Mouse (Mus musculus) limb, embryonic 15.5 days (tissue): ENCODE results near the gene Kxd1. TPM values are rescaled to one million over a fixed set of nuclear protein-coding genes. Genes with fewer than 3 reads are reported as not detected.
A peak's percentile ranks its signal among the peaks of the same experiment; 100 is the strongest.

Source experiments
- ATAC-seq: fragments of 200-750 bp; cut with Nextera tagmentation; 2 replicates; pipeline ENCODE4 v1.8.0; 2017; ENCODE audit warnings: low read depth, moderate TSS enrichment; ENCODE audit not compliant: insufficient number of reproducible peaks, low FRiP score, low TSS enrichment
- H3K27ac ChIP-seq: fragments of 300-500 bp; sonication (generic); 2 replicates; pipeline ENCODE4 v1.5.1; 2015; ENCODE audit warnings: moderate library complexity, mild to moderate bottlenecking, inconsistent platforms
- H3K27me3 ChIP-seq: fragments of 300-500 bp; sonication (generic); 2 replicates; pipeline ENCODE4 v1.6.1; 2015; ENCODE audit warnings: inconsistent platforms
- H3K36me3 ChIP-seq: fragments of 300-500 bp; sonication (generic); 2 replicates; pipeline ENCODE4 v1.6.1; 2015; ENCODE audit warnings: inconsistent platforms
- H3K4me1 ChIP-seq: fragments of 300-500 bp; sonication (generic); 2 replicates; pipeline ENCODE4 v1.6.1; 2015; ENCODE audit warnings: inconsistent platforms
- H3K4me2 ChIP-seq: fragments of 300-500 bp; sonication (generic); 2 replicates; pipeline ENCODE4 v1.6.1; 2015; ENCODE audit warnings: mild to moderate bottlenecking, inconsistent platforms
- H3K4me3 ChIP-seq: fragments of 300-500 bp; sonication (generic); 2 replicates; pipeline ENCODE4 v1.5.1; 2015; ENCODE audit warnings: mild to moderate bottlenecking, inconsistent platforms
- H3K9ac ChIP-seq: fragments of 300-500 bp; sonication (generic); 2 replicates; pipeline ENCODE4 v1.6.1; 2015; ENCODE audit warnings: inconsistent platforms
- H3K9me3 ChIP-seq: fragments of 300-500 bp; sonication (generic); 2 replicates; pipeline ENCODE4 v1.6.1; 2016; ENCODE audit warnings: inconsistent platforms
- WGBS: fragments of 180-500 bp; shearing (Covaris S2); methylation state at CpG from one replicate; pipeline ENCODE4 v1.1.7; 2015; 5-methylcytosine and 5-hydroxymethylcytosine counted together
- polyA plus RNA-seq: library from polyadenylated mRNA; unstranded; fragments of >200 nt; fragmentation: Nextera tagmentation; extraction: Ambion mirVana; gene quantifications from 2 replicates; pipeline ENCODE4 v1.2.1, GENCODE M21; 2015

Gene Kxd1
- 53.8 and 55.1 TPM in 2 replicates for polyA plus RNA-seq

DNA sequence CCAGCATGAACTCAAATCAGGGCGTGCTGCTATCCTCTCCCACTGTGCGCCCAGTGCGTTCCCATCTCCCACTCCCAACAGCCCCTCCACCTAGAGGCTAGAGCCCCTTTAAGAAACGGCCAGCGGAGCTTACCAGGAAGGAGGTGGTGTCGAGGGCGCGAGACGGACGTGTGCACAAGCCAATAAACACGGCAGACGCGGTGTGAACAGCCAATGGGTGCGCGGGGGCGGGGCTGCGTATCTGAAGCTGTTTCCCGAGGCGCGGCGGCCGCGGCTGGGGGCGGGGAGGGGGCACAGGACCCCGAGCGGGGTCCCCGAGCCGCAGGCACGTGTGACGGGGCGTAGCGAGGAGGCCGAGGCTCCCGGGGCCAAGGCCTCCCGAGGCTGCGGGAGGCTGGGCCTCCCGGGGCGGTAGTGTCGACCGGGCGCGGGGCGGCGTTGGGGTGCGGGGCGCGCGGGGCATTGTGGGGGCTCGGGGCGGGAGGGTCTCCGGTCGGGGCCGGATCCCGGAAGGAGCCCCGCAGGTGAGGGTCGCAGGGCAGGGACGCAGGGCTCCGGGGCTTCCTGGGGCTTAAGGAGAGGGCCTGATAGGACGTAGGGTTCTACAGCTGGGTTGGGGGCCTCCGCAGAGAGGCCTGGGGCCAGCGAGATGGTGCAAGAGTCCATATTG is at the start of gene Kxd1, which contains the start of gene Fkbp8:
Gene Kxd1 (minus strand): TSS at position 445 of the 670 bp plus-strand sequence.
Gene Fkbp8 (plus strand): TSS at position 213 of the 670 bp plus-strand sequence.
- peak; percentile 88 for ATAC-seq
- no peaks in the 10 kb centered on the region for H3K9me3 ChIP-seq
- H3K9ac ChIP-seq = peak within 1 kb of the TSS; percentile 93
- peak within 1 kb of the TSS; percentile 83 for H3K4me3 ChIP-seq
- peak within 1 kb of the TSS; percentile 90 for H3K27ac ChIP-seq
- peaks cover 29% of the 10 kb centered on the region for H3K4me1 ChIP-seq
- 1% methylated on average over 50 of the region's 61 CpGs for WGBS
- peak within 1 kb of the TSS; percentile 66 for H3K4me2 ChIP-seq
- H3K27me3 ChIP-seq = no peaks in the 10 kb centered on the region
- H3K36me3 ChIP-seq = peaks cover 34% of the 10 kb centered on the region

DNA sequence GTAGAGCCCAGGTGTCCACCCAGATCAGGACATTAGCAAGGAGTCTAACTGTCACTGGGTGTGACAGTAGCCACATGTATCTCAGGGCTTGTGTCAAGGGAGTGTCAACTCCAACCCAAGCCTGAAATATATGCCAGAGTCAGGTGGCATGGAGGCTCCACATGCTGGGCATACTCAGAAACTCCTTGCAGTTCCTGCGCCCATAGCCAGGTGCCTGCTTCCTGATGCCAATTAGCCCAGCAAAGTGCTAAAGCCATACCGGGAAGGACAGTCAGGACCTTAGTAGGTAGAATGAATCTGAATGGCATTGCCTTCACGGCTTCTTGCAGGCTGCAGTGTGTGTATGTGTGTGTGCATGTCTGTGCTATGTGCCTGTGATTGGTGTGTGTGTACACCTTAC is 49.5 kb upstream of the Kxd1 start:
- no peaks in the 10 kb centered on the region for H3K4me1 ChIP-seq
- H3K27ac ChIP-seq = no peak overlapping the region
- no peak overlapping the region for H3K4me3 ChIP-seq
- H3K9ac ChIP-seq = no peak overlapping the region
- no peak overlapping the region for H3K4me2 ChIP-seq
- H3K9me3 ChIP-seq = no peaks in the 10 kb centered on the region
- H3K27me3 ChIP-seq = no peaks in the 10 kb centered on the region
- no peak for ATAC-seq
- 93% methylated on average over 3 of the region's 3 CpGs for WGBS
- H3K36me3 ChIP-seq = peaks cover 65% of the 10 kb centered on the region

DNA sequence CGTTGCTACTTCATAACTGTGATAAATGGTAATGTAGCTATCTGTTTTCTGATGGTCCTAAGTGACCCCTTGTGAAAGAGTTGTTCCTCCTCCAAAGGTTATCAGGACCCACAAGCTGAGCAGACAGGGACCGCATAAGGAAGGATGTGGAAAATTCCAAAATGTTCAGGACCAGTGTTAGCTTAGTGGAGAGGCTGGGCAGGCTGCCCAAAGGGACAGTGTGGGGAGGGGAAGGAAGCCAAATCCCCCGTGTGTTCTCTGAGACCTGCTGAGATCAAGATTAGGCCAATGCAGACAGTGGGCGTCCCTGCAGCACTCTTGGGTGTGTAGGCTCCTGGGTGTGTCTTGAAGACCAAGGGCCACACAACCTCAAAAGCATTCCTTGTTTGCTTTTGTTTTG is 47.2 kb upstream of the Kxd1 start:
- no peak overlapping the region for H3K27ac ChIP-seq
- no peak overlapping the region for H3K9ac ChIP-seq
- peaks cover 44% of the 10 kb centered on the region for H3K36me3 ChIP-seq
- H3K4me3 ChIP-seq = no peak overlapping the region
- no peaks in the 10 kb centered on the region for H3K27me3 ChIP-seq
- no peaks in the 10 kb centered on the region for H3K4me1 ChIP-seq
- H3K9me3 ChIP-seq = no peaks in the 10 kb centered on the region
- no peak overlapping the region for H3K4me2 ChIP-seq
- 78% methylated on average over 4 of the region's 4 CpGs for WGBS
- ATAC-seq = no peak

DNA sequence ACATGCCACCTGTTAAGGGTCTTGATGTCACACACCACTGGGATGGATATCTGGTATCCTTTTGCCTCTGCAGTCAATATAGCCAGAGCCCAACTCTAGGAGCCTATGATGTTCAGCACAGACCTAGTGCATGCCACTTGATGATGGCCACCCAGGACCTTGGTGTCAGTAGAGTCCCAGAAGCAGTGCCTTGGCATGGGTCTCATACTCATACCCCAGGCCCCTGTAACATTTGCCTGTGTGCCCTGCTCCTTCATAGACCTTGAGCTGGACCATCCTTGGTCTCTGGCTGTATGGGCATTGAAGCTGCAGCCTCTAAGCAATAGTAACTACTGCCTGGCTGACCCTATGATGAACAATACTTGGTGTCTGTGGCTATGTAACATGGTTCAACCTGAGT is 46.5 kb upstream of the Kxd1 start:
- H3K9ac ChIP-seq = no peak overlapping the region
- H3K9me3 ChIP-seq = no peaks in the 10 kb centered on the region
- H3K4me1 ChIP-seq = no peaks in the 10 kb centered on the region
- H3K27me3 ChIP-seq = no peaks in the 10 kb centered on the region
- H3K36me3 ChIP-seq = peaks cover 45% of the 10 kb centered on the region
- no peak overlapping the region for H3K4me3 ChIP-seq
- no peak overlapping the region for H3K4me2 ChIP-seq
- ATAC-seq = no peak
- no peak overlapping the region for H3K27ac ChIP-seq

DNA sequence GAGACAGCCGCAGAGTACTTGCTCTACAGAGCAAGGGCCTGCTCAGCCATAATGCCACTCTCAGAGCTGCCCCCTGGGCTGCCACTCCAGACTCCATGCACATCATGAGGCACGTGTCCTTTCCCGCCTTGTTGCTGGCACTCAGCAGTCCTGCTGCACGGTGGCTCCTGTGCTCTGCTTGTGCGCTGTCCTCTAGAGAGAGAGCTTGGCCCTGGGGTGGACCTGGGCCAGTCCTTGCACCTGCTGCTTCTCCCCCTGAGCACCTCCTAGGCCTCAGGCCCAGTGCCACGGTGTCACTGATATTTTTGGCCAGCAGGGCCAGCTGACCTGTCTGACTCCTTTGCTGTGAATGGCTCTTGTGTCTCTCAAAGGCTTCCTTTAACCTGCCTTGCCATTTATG is 43.2 kb upstream of the Kxd1 start:
- Histone ChIP-seq H3K4me2 (no peak overlapping the region), H3K4me1 (no peaks in the 10 kb centered on the region), H3K27ac (no peak overlapping the region), H3K9me3 (no peaks in the 10 kb centered on the region), H3K4me3 (no peak overlapping the region), H3K9ac (no peak overlapping the region), H3K36me3 (peaks cover 27% of the 10 kb centered on the region), H3K27me3 (no peaks in the 10 kb centered on the region)
- whole genome bisulfite sequencing = 79% methylated on average over 6 of the region's 6 CpGs
- ATAC-seq = peak; percentile 41; the same call in 1 of the 2 replicates

DNA sequence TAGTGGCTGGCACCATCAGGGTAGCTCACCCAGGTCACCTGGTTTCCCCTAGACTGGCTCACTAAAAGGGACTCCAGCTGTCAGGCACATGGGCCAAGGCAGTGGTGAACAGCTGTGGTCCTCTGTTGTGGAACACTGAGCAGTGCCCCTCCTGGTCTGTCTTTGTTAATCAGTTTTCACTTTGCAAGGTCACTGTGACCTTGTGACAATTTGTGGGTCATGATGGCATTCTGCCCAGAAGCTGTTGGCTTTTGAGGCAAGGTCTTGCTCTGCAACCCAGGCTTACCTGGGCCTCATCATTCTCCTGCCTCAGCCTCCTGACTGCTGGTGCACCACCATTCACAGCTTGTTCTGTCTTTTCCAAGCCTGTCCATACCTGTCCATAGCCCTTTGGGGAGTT is 42.6 kb upstream of the Kxd1 start:
- ATAC-seq = no peak

DNA sequence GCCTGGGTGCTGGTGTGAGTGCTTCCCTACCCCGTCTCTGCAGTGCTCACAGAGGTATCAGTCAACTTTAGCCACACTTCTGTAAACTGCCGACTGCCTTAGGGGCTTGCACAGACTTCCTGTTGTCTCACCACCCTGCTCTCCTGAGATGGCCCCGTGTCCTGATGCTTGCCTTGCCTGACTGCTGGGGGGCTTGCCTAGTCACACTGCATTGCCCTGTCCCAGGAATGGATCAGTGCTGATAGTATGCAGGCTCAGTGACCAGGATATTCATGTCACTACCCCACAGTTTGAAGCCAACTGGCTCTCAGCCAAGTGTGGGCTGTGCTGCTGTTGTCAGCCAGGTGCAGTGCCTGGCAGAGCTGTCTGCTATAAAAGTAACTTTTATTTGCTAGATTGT is 37.8 kb upstream of the Kxd1 start:
- Histone ChIP-seq H3K27me3 (no peaks in the 10 kb centered on the region), H3K36me3 (peaks cover 7% of the 10 kb centered on the region), H3K9me3 (no peaks in the 10 kb centered on the region), H3K4me3 (no peak overlapping the region), H3K4me2 (no peak overlapping the region), H3K4me1 (peaks cover 25% of the 10 kb centered on the region), H3K9ac (no peak overlapping the region), H3K27ac (no peak overlapping the region)
- ATAC-seq = no peak
- 41% methylated on average over 3 of the region's 3 CpGs for WGBS

More for the DNA sequence above, 42.6 kb upstream of the Kxd1 start:
- Histone ChIP-seq H3K27me3 (no peaks in the 10 kb centered on the region), H3K9me3 (no peaks in the 10 kb centered on the region), H3K36me3 (peaks cover 27% of the 10 kb centered on the region), H3K9ac (no peak overlapping the region), H3K4me3 (no peak overlapping the region), H3K4me2 (no peak overlapping the region), H3K27ac (no peak overlapping the region), H3K4me1 (peaks cover 6% of the 10 kb centered on the region)

DNA sequence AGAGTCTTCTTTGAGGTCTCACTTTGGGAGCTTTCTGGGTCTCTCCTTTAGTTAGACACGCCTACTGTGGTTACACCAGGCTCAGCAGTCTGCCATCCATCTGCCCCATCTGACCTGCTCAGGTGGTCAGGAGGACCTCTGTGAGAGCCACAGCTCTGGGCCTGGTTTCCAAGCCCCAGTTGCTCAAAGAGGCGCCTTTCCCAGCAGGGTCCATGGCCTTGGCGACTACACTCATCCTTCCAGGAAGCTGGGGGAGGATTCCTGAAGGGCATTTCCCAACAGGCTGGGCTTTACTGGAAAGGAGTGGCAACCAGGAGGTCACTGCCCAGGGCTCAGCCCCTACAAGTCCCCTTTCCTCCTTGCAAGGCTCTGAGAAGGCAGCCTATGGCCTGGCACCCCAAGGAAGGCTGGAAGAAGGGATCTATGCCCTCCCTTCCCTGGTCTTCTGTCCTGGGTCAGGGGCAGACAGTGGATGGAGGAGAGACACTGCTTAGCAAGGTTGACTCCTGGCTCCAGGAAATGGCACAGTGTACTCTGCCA is 37.0 kb upstream of the Kxd1 start:
- no peak overlapping the region for H3K9ac ChIP-seq
- 76% methylated on average over 3 of the region's 3 CpGs for WGBS
- H3K4me2 ChIP-seq = no peak overlapping the region
- H3K27ac ChIP-seq = no peak overlapping the region
- H3K4me1 ChIP-seq = peaks cover 32% of the 10 kb centered on the region
- ATAC-seq = no peak
- H3K9me3 ChIP-seq = no peaks in the 10 kb centered on the region
- no peaks in the 10 kb centered on the region for H3K27me3 ChIP-seq
- no peak overlapping the region for H3K4me3 ChIP-seq
- peaks cover 4% of the 10 kb centered on the region for H3K36me3 ChIP-seq

DNA sequence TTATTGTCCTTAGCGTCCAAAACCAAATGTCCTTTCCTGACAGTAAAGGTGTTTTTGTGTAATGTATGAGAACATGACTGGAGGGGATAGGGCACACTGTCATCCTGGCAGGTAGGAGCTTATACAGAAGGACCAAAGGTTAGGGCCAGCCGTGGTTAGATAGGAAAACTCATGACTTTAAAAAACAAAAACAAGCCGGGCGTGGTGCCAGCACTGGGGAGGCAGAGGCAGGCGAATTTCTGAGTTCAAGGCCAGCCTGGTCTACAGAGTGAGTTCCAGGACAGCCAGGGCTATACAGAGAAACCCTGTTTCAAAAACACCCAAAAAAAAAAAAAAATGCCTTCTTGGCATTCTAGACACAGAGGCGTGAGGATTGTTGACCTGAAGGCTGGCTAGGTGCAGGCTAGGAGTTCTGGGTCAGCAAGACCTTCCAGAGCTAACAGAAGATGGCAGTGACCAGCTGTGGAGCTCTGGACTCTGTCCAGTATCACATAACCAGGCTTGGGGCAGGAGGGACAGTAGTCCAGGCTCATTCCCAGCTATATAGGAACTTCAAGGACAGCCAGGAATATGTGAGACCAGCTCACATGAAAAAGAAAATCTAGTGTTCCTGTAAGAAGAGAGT is 36.1 kb upstream of the Kxd1 start:
- H3K9ac ChIP-seq = no peak overlapping the region
- H3K4me2 ChIP-seq = no peak overlapping the region
- WGBS = 89% methylated on average over 6 of the region's 6 CpGs
- peaks cover 3% of the 10 kb centered on the region; the same call in 1 of the 2 replicates for H3K36me3 ChIP-seq
- H3K9me3 ChIP-seq = no peaks in the 10 kb centered on the region
- H3K27ac ChIP-seq = no peak overlapping the region
- no peak overlapping the region for H3K4me3 ChIP-seq
- H3K27me3 ChIP-seq = no peaks in the 10 kb centered on the region
- H3K4me1 ChIP-seq = peaks cover 35% of the 10 kb centered on the region
- ATAC-seq = no peak

DNA sequence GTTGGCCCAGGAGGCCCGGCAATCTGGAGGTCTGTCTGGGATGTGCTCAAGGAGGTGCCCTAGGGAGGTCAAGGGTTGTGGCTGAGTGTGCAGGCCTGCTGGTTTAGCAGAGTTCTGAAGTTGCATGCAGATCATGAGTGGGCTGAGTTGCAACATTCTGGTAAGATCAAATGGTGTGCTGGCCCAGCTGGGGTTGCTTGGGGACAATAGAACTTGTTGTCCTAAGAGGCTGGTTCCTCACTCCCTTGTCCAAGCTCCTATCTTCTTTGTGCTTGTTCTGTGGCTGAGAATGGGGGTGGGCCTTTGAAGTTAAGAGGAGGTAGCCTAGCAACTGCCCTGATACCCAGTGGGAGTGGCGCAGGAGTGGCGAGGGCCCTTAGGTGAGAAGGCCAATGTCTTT is 35.0 kb upstream of the Kxd1 start:
- peaks cover 3% of the 10 kb centered on the region; the same call in 1 of the 2 replicates for H3K36me3 ChIP-seq
- ATAC-seq = no peak
- H3K27ac ChIP-seq = no peak overlapping the region
- H3K27me3 ChIP-seq = no peaks in the 10 kb centered on the region
- no peak overlapping the region for H3K9ac ChIP-seq
- H3K4me2 ChIP-seq = no peak overlapping the region
- 77% methylated on average over 3 of the region's 3 CpGs for WGBS
- no peaks in the 10 kb centered on the region for H3K9me3 ChIP-seq
- peaks cover 42% of the 10 kb centered on the region for H3K4me1 ChIP-seq
- H3K4me3 ChIP-seq = no peak overlapping the region

DNA sequence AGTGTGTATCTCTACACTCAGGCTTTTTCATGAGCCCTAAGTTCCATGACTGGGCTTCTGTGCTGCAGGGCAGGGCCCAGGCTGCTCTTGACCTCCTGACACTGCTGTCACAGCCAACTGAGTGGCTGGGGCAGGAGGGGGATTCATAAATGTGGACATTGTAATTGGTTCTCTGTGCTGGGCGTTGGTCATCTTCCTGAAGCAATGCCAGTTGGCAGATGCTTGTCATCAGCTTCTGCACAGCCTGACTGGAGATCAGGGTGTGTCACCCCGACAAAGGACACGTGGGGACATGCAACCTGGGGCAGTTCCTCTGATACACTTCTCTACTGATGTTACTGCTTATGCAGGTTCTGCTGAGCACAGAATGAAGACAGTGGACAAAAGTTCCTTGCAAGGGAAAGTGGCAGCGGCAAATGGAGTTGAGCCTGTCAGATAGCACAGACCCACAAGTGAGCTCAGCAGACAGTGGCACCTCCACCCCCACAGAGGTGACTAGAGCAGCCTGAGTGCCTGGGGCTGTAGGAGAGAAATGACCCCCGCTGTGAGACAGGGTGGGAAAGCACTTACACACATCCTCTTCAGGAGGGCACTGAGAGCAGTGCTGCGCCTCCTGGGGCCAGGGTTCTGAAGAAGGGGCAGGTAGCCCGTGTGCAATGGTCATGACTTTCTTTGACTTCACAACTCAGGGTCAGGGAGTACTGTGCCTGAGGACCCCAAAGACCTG is 34.2 kb upstream of the Kxd1 start:
- H3K9ac ChIP-seq = no peak overlapping the region
- ATAC-seq = no peak

DNA sequence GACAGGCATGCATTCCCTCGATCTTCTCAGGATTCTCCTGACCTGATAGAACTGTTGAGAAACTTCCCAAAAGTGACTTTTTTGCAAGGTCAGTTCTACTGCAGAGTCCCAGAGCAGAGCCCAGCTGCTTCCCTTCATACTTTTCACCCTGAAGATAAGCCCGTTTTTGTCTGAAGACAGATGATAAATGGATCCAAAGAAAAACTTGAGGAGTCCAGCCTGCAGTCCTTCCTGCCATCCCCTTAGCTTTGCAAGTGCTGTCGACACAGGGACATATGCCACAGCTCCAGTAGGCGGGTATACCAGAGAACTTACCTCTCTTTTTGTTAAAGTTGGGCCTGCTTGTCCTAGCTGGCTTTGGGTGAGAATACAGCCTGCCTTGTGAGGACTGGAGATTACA is 33.6 kb upstream of the Kxd1 start:
- Histone ChIP-seq H3K4me3 (no peak overlapping the region), H3K4me1 (peaks cover 44% of the 10 kb centered on the region), H3K27me3 (no peaks in the 10 kb centered on the region), H3K9ac (no peak overlapping the region), H3K9me3 (no peaks in the 10 kb centered on the region), H3K36me3 (peaks cover 8% of the 10 kb centered on the region), H3K27ac (peak overlapping the region; percentile 47), H3K4me2 (no peak overlapping the region)
- ATAC-seq = no peak
- WGBS = 63% methylated on average over 4 of the region's 4 CpGs

More for the DNA sequence above, 34.2 kb upstream of the Kxd1 start:
- no peaks in the 10 kb centered on the region for H3K9me3 ChIP-seq
- H3K4me2 ChIP-seq = no peak overlapping the region
- H3K4me3 ChIP-seq = no peak overlapping the region
- peaks cover 44% of the 10 kb centered on the region for H3K4me1 ChIP-seq
- peak overlapping the region; percentile 47; the same call in 1 of the 2 replicates for H3K27ac ChIP-seq
- H3K27me3 ChIP-seq = no peaks in the 10 kb centered on the region
- WGBS = 66% methylated on average over 7 of the region's 7 CpGs
- H3K36me3 ChIP-seq = peaks cover 8% of the 10 kb centered on the region
